In genomic region chr1:51689461-51690223, GRCm38 (mm10) we compare ENCODE assay signal across 8 mouse cellular contexts.
DNase-seq lines count a peak whose midpoint lies in the region; ATAC-seq and TF ChIP-seq lines count a peak whose summit lies in the region.

No protein-coding gene starts in this region.

- no peak overlapping the region for H3K4me2 ChIP-seq in intestine, postnatal 0 days (replicated peaks; ENCODE audit: low read depth)
- H3K4me2 ChIP-seq in intestine, embryonic 16.5 days (ENCODE audit: low read depth, low read length): no peak overlapping the region

- no peak overlapping the region for H3K4me3 ChIP-seq in intestine, postnatal 0 days (ENCODE audit: low read depth, low read length)
- no peak overlapping the region for H3K4me3 ChIP-seq in intestine, embryonic 16.5 days (ENCODE audit: low read length)
- H3K4me3 ChIP-seq in ES-E14 (ENCODE audit: insufficient read depth in 1 of 2, low read depth in 1 of 2, low read length in 2 of 2, poor library complexity in 1 of 2, severe bottlenecking in 1 of 2): no peak overlapping the region
- no peak overlapping the region for H3K4me3 ChIP-seq in hindbrain, embryonic 10.5 days

- no peak overlapping the region for H3K9ac ChIP-seq in intestine, postnatal 0 days (ENCODE audit: low read depth, low read length)
- H3K9ac ChIP-seq in intestine, embryonic 16.5 days (ENCODE audit: low read depth, low read length): no peak overlapping the region
- H3K9ac ChIP-seq in ES-E14 (ENCODE audit: insufficient read depth, low read depth, low read length, poor library complexity, severe bottlenecking): no peak overlapping the region

- no peaks in the 10 kb centered on the region for H3K9me3 ChIP-seq in intestine, postnatal 0 days (ENCODE audit: control insufficient read depth)
- H3K9me3 ChIP-seq in intestine, embryonic 16.5 days (ENCODE audit: control insufficient read depth, low read length): no peaks in the 10 kb centered on the region
- no peaks in the 10 kb centered on the region for H3K9me3 ChIP-seq in ES-E14 (ENCODE audit: control insufficient read depth, insufficient read depth, low read depth, low read length)
- no peaks in the 10 kb centered on the region for H3K9me3 ChIP-seq in hindbrain, embryonic 10.5 days

- ATAC-seq in intestine, postnatal 0 days: no peak
- ATAC-seq in intestine, embryonic 16.5 days: no peak

- H3K27me3 ChIP-seq in intestine, postnatal 0 days (replicated peaks; ENCODE audit: control insufficient read depth, insufficient read depth, low read length): no peaks in the 10 kb centered on the region
- no peaks in the 10 kb centered on the region for H3K27me3 ChIP-seq in intestine, embryonic 16.5 days (replicated peaks; ENCODE audit: control insufficient read depth, insufficient read depth, low read length)
- peaks cover 9% of the 10 kb centered on the region; the same call in 1 of the 2 replicates for H3K27me3 ChIP-seq in hindbrain, embryonic 10.5 days (ENCODE audit: insufficient read depth, poor library complexity, severe bottlenecking)

- no peak overlapping the region for H3K27ac ChIP-seq in intestine, postnatal 0 days (ENCODE audit: low read depth, low read length)
- no peak overlapping the region for H3K27ac ChIP-seq in intestine, embryonic 16.5 days (ENCODE audit: low read length)
- H3K27ac ChIP-seq in ES-E14 (ENCODE audit: insufficient read depth, low read depth, low read length, poor library complexity, severe bottlenecking): no peak overlapping the region
- H3K27ac ChIP-seq in hindbrain, embryonic 10.5 days: no peak overlapping the region

- intact Hi-C loops in gastrocnemius, postnatal 14 days (cut with DNase I; ENCODE audit: low total_unique reads): no loop called here

- TF ChIP-seq CTCF in intestine, postnatal 0 days (IDR thresholded peaks at IDR 0.05; ENCODE audit: low read depth): peak; percentile 47

- H3K4me1 ChIP-seq in intestine, postnatal 0 days (replicated peaks; ENCODE audit: control insufficient read depth, insufficient read depth, low read length): no peaks in the 10 kb centered on the region
- no peaks in the 10 kb centered on the region for H3K4me1 ChIP-seq in intestine, embryonic 16.5 days (ENCODE audit: control insufficient read depth, insufficient read depth, low read length)
- H3K4me1 ChIP-seq in ES-E14 (ENCODE audit: control insufficient read depth in 2 of 2, insufficient read depth in 2 of 2, low read length in 2 of 2, poor library complexity in 1 of 2): peaks cover 2 to 9% of the 10 kb centered on the region in 2 experiments; a peak in 2 of 4 replicates
- H3K4me1 ChIP-seq in hindbrain, embryonic 10.5 days (replicated peaks): peaks cover 10% of the 10 kb centered on the region

- 70% methylated on average over 9 of the region's 9 CpGs for WGBS in intestine, postnatal 0 days
- WGBS in intestine, embryonic 16.5 days: 71% methylated on average over 9 of the region's 9 CpGs
- 81% methylated on average over 9 of the region's 9 CpGs for WGBS in hindbrain, embryonic 10.5 days

- DNase-seq in ES-E14 (ENCODE audit: low read depth, low spot score): no peak
- peak; percentile 10 for DNase-seq in gastrocnemius, postnatal 14 days
- peak; percentile 50 to 73 for DNase-seq in kidney, postnatal 25 days
- no peak for DNase-seq in layer of hippocampus, adult 9-11 months
- DNase-seq in cerebellum, postnatal 36 days: no peak
- no peak for DNase-seq in hindbrain, embryonic 10.5 days (ENCODE audit: low spot score)

- in situ Hi-C loops in ES-E14 (cut with MboI; ENCODE audit: low sequenced_read_pairs in 2 of 2, unreplicated experiment in 2 of 2): no loop called here

- no peaks in the 10 kb centered on the region for H3K36me3 ChIP-seq in intestine, postnatal 0 days (ENCODE audit: control insufficient read depth, insufficient read depth)
- H3K36me3 ChIP-seq in intestine, embryonic 16.5 days (ENCODE audit: control insufficient read depth, insufficient read depth, low read length): no peaks in the 10 kb centered on the region
- no peaks in the 10 kb centered on the region for H3K36me3 ChIP-seq in ES-E14 (ENCODE audit: control insufficient read depth, insufficient read depth, low read length, poor library complexity, severe bottlenecking)
- no peaks in the 10 kb centered on the region for H3K36me3 ChIP-seq in hindbrain, embryonic 10.5 days

TF ChIP-seq in ES-E14, 5 proteins besides CTCF, POLR2A, EP300 and RAD21:
- TF ChIP-seq CHD2 (IDR thresholded peaks at IDR 0.05; ENCODE audit: low read depth, low read length) (no peak), ZNF384 (IDR thresholded peaks at IDR 0.05; ENCODE audit: low read depth, low read length) (no peak), MAFK (IDR thresholded peaks at IDR 0.05; ENCODE audit: insufficient read depth, low read depth, low read length) (peak; percentile 25; the same call in 1 of the 2 replicates), ZC3H11A (IDR thresholded peaks at IDR 0.05; ENCODE audit: borderline replicate concordance, low read depth, low read length) (no peak), HCFC1 (IDR thresholded peaks at IDR 0.05; ENCODE audit: borderline replicate concordance, insufficient read depth, low read length) (no peak)

Comparison
In these comparisons a context has a peak if more than half of its experiments do, and no peak if none do; other contexts are left out.
1. DNase-seq: peak in gastrocnemius, postnatal 14 days (single experiment) and kidney, postnatal 25 days (2 of 2); none in ES-E14 (single experiment), layer of hippocampus, adult 9-11 months (single experiment), cerebellum, postnatal 36 days (0 of 2) and hindbrain, embryonic 10.5 days (single experiment).